Comparison of ENCODE assay signal across 21 mouse cellular contexts in the genomic region with DNA sequence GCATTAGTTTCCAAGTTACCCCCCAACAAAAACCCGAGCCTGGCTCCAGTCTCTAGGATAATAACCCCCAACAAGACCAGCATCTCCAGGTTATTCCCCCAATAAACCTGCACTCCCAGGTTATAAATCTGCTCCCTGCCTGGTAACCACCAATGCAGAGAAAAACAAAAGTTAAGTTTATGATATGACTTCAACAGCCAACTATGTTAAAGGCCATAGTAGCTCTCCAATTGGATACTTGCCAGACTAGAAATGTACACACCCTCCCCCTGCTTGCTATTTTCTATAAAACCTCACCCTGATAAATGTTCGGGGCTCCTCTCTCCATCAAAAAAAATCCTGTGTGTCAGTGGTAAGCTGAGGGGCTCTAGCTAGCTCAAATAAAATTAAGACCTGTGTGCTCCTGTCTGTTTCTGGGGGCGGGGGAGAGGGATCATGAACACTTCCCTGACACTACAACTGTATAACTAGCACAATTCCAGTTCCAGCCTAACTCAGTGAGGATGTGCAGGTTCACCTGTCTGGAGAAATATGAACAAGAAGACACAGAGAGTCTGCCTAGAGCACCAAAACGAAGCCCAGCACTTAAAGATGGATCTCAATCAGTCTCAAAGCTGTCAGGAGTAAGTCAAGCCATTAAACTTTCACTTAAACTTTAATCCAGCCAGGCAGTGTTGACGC. TPM values are rescaled to one million over a fixed set of nuclear protein-coding genes. Genes with fewer than 3 reads are reported as not detected.
"Had no signal": no experiment of that assay in that cellular context is flagged by ENCODE, and none has a peak within 500 bp of the region (broad histone marks: within the 10 kb centered on the region; RNA-seq: fewer than 3 reads in every experiment).

No protein-coding gene starts in this region.

- H3K9ac ChIP-seq: limb, embryonic 12.5 days; liver, embryonic 13.5 days; lung, embryonic 15.5 days; midbrain, embryonic 13.5 days; neural tube, embryonic 13.5 days; stomach, embryonic 15.5 days had no signal

- H3K27ac ChIP-seq: left cerebral cortex, adult 2 months; limb, embryonic 12.5 days; liver, embryonic 13.5 days; lung, embryonic 15.5 days; midbrain, embryonic 10.5 days; midbrain, embryonic 13.5 days; neural tube, embryonic 13.5 days; stomach, embryonic 15.5 days had no signal

- H3K4me2 ChIP-seq: limb, embryonic 12.5 days; liver, embryonic 13.5 days; lung, embryonic 15.5 days; midbrain, embryonic 13.5 days; neural tube, embryonic 13.5 days; stomach, embryonic 15.5 days had no signal

- DNase-seq: kidney, adult 18-20 months; kidney, adult 9 months; kidney, postnatal 14 days; layer of hippocampus, postnatal 36 days; liver, embryonic 13.5 days; lung, postnatal 10 days; lung, postnatal 36 days; retina, postnatal 1 day; thymus, adult 2 months; thymus, postnatal 14 days; thymus, postnatal 4 days had no signal

- H3K27me3 ChIP-seq: limb, embryonic 12.5 days; liver, embryonic 13.5 days; lung, embryonic 15.5 days; midbrain, embryonic 13.5 days; neural tube, embryonic 13.5 days; stomach, embryonic 15.5 days had no signal

- H3K4me3 ChIP-seq: left cerebral cortex, adult 2 months; limb, embryonic 12.5 days; liver, embryonic 13.5 days; lung, embryonic 15.5 days; megakaryocyte, embryonic 14.5 days; midbrain, embryonic 10.5 days; midbrain, embryonic 13.5 days; myocyte; neural tube, embryonic 13.5 days; stomach, embryonic 15.5 days had no signal

- H3K36me3 ChIP-seq: limb, embryonic 12.5 days; liver, embryonic 13.5 days; lung, embryonic 15.5 days; midbrain, embryonic 10.5 days; midbrain, embryonic 13.5 days; neural tube, embryonic 13.5 days; stomach, embryonic 15.5 days had no signal

- H3K9me3 ChIP-seq: limb, embryonic 12.5 days; liver, embryonic 13.5 days; lung, embryonic 15.5 days; megakaryocyte, embryonic 14.5 days; midbrain, embryonic 10.5 days; midbrain, embryonic 13.5 days; neural tube, embryonic 13.5 days; stomach, embryonic 15.5 days had no signal

- H3K4me1 ChIP-seq: limb, embryonic 12.5 days; lung, embryonic 15.5 days; midbrain, embryonic 10.5 days; midbrain, embryonic 13.5 days; stomach, embryonic 15.5 days had no signal

- ATAC-seq: midbrain, embryonic 13.5 days; midbrain, embryonic 16.5 days had no signal

RNA-seq across cellular contexts. Expression of gene Ptger3, which starts 52.4 kb away (rescaled TPM):
- polyA plus RNA-seq: myocyte had no signal
